In the genomic region with DNA sequence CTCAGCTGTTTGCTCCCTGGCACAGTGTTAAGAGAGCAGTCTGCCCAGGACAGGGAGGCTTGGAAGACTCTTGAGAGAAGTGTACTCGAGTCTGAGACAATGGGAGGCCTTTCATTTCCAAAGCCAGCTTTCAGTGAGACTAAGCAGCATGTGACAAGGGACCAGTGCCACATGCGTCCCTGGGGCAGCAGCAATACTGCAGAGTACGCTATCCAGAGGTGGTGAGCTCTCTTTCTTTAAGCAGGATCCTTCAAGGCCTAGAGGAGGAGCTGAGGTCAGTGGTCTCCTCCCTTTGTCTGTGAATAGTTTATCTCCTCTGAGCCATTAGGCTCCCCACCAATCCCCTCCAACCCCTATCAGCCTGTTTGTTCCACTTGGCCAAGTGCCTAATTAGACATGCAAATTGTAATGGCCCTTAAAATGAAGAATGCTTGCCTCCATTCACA, we compare ENCODE assay signal across 7 mouse cellular contexts. TPM values are rescaled to one million over a fixed set of nuclear protein-coding genes. Genes with fewer than 3 reads are reported as not detected.
DNase-seq lines count a peak whose midpoint lies in the region; ATAC-seq and TF ChIP-seq lines count a peak whose summit lies in the region.

No protein-coding gene starts in this region.

- H3K4me1 ChIP-seq in hindbrain, embryonic 15.5 days (replicated peaks): peaks cover 9% of the 10 kb centered on the region; the same call in 1 of the 2 replicates
- H3K4me1 ChIP-seq in liver, embryonic 12.5 days: peaks cover 47% of the 10 kb centered on the region
- peaks cover 14% of the 10 kb centered on the region for H3K4me1 ChIP-seq in neural tube, embryonic 12.5 days

- no peak overlapping the region for H3K4me2 ChIP-seq in hindbrain, embryonic 15.5 days
- no peak overlapping the region for H3K4me2 ChIP-seq in liver, embryonic 12.5 days
- H3K4me2 ChIP-seq in neural tube, embryonic 12.5 days (replicated peaks): 0 out of 2 replicates have a peak overlapping the region, but pooled peaks have one; percentile 22

- TF ChIP-seq POLR2A in brain, embryonic 14.5 days (IDR thresholded peaks at IDR 0.05; ENCODE audit: borderline replicate concordance, extremely low read depth, insufficient read depth, insufficient read length, poor library complexity, severe bottlenecking): no peak

- no peaks in the 10 kb centered on the region for H3K36me3 ChIP-seq in hindbrain, embryonic 15.5 days
- H3K36me3 ChIP-seq in liver, embryonic 12.5 days: no peaks in the 10 kb centered on the region
- no peaks in the 10 kb centered on the region for H3K36me3 ChIP-seq in neural tube, embryonic 12.5 days

- H3K27me3 ChIP-seq in hindbrain, embryonic 15.5 days: no peaks in the 10 kb centered on the region
- H3K27me3 ChIP-seq in liver, embryonic 12.5 days (replicated peaks): no peaks in the 10 kb centered on the region
- H3K27me3 ChIP-seq in neural tube, embryonic 12.5 days (replicated peaks): no peaks in the 10 kb centered on the region

- no peak overlapping the region for H3K4me3 ChIP-seq in hindbrain, embryonic 15.5 days
- H3K4me3 ChIP-seq in liver, embryonic 12.5 days: no peak overlapping the region
- H3K4me3 ChIP-seq in neural tube, embryonic 12.5 days: no peak overlapping the region

- WGBS in hindbrain, embryonic 15.5 days: 14% methylated on average over 3 of the region's 3 CpGs
- WGBS in liver, embryonic 12.5 days (ENCODE audit: insufficient replicate concordance): 43% methylated on average over 3 of the region's 3 CpGs
- 10% methylated on average over 3 of the region's 3 CpGs for WGBS in neural tube, embryonic 12.5 days

- DNase-seq in MEL-GATA-1-ER (ENCODE audit: extremely low read depth, low read depth): peak; percentile 46
- peak; percentile 86 for DNase-seq in brain, embryonic 14.5 days (ENCODE audit: low read depth)
- DNase-seq in spleen, postnatal 4 days (ENCODE audit: low spot score in 2 of 2): no peak
- no peak for DNase-seq in ovary, postnatal 10 days (ENCODE audit: low spot score)

- no peaks in the 10 kb centered on the region for H3K9me3 ChIP-seq in hindbrain, embryonic 15.5 days
- H3K9me3 ChIP-seq in liver, embryonic 12.5 days (replicated peaks): no peaks in the 10 kb centered on the region
- no peaks in the 10 kb centered on the region for H3K9me3 ChIP-seq in neural tube, embryonic 12.5 days

- no peak overlapping the region for H3K9ac ChIP-seq in hindbrain, embryonic 15.5 days
- H3K9ac ChIP-seq in liver, embryonic 12.5 days: no peak overlapping the region
- H3K9ac ChIP-seq in neural tube, embryonic 12.5 days: no peak overlapping the region

- TF ChIP-seq CTCF in brain, embryonic 14.5 days (IDR thresholded peaks at IDR 0.05; ENCODE audit: borderline replicate concordance, extremely low read depth, insufficient read depth, insufficient read length): no peak

- peak overlapping the region; percentile 71 for H3K27ac ChIP-seq in hindbrain, embryonic 15.5 days (replicated peaks)
- peak overlapping the region; percentile 62 for H3K27ac ChIP-seq in liver, embryonic 12.5 days
- H3K27ac ChIP-seq in neural tube, embryonic 12.5 days: peak overlapping the region; percentile 65

- peak; percentile 70 for ATAC-seq in hindbrain, embryonic 15.5 days (ENCODE audit: low FRiP score, low read depth)
- ATAC-seq in liver, embryonic 12.5 days: peak; percentile 75
- peak; percentile 90 for ATAC-seq in neural tube, embryonic 12.5 days (ENCODE audit: low FRiP score, low read depth)

RNA-seq across cellular contexts. Expression of gene Dnmt3c, which starts 16.2 kb away (rescaled TPM):
- 0.03 and 0.06 TPM in 2 replicates for polyA plus RNA-seq in brain, embryonic 14.5 days (2012; rRNA removed)
- polyA plus RNA-seq in hindbrain, embryonic 15.5 days (2015; fragmentation: Nextera tagmentation; extraction: Ambion mirVana): 0.16 TPM in 1 of 2 replicates, not detected in the other
- polyA plus RNA-seq in liver, embryonic 12.5 days (2016; fragmentation: Nextera tagmentation; extraction: Ambion mirVana): 0.42 and 0.58 TPM in 2 replicates
- 0.11 and 0.17 TPM in 2 replicates for polyA plus RNA-seq in neural tube, embryonic 12.5 days (2016; fragmentation: Nextera tagmentation; extraction: Ambion mirVana)

RNA-seq across cellular contexts. Expression of gene Mapre1, which starts 28.4 kb away (rescaled TPM):
- 62.8 and 73.8 TPM in 2 replicates for polyA plus RNA-seq in brain, embryonic 14.5 days (2012; rRNA removed)
- 348 and 356 TPM in 2 replicates for polyA plus RNA-seq in hindbrain, embryonic 15.5 days (2015; fragmentation: Nextera tagmentation; extraction: Ambion mirVana)
- polyA plus RNA-seq in liver, embryonic 12.5 days (2016; fragmentation: Nextera tagmentation; extraction: Ambion mirVana): 199 and 200 TPM in 2 replicates
- 399 and 422 TPM in 2 replicates for polyA plus RNA-seq in neural tube, embryonic 12.5 days (2016; fragmentation: Nextera tagmentation; extraction: Ambion mirVana)

Comparison
In these comparisons a context has a peak if more than half of its experiments do, and no peak if none do; other contexts are left out.
1. DNase-seq: peak in MEL-GATA-1-ER (single experiment) and brain, embryonic 14.5 days (single experiment); none in spleen, postnatal 4 days (0 of 2) and ovary, postnatal 10 days (single experiment).
2. Peak in every context shown above with its lines, with median percentiles within 50 percentile points of each other: ATAC-seq and H3K27ac ChIP-seq.